Mouse (Mus musculus): ENCODE data around the gene C2cd5. TPM values are rescaled to one million over a fixed set of nuclear protein-coding genes. Genes with fewer than 3 reads are reported as not detected.

C2cd5 gene
- total RNA-seq, 2 experiments from 2014 or later: 14.6 to 16.9 TPM

- no peak for DNase-seq
- intact Hi-C loops (cut with DNase I): no loop called here
Measured at GRCm38 (mm10) chr6:143076461-143076860, 23.5 kb downstream of the C2cd5 start.

GRCm38 (mm10) chr6:143073914-143074313, 26.0 kb downstream of the C2cd5 start:
- intact Hi-C loops (cut with DNase I): no loop called here
- no peak for DNase-seq

GRCm38 (mm10) chr6:143073476-143073875, 26.5 kb downstream of the C2cd5 start:
- no peak for DNase-seq
- intact Hi-C loops (cut with DNase I): no loop called here

GRCm38 (mm10) chr6:143072412-143073014, 27.4 kb downstream of the C2cd5 start:
- DNase-seq: peak; percentile 6 to 11
- intact Hi-C loops (cut with DNase I): no loop called here

- intact Hi-C loops (cut with DNase I): no loop called here
- no peak for DNase-seq
Measured at GRCm38 (mm10) chr6:143070736-143071135, 29.2 kb downstream of the C2cd5 start.

- intact Hi-C loops (cut with DNase I): no loop called here
Measured at GRCm38 (mm10) chr6:143070019-143070418, 29.9 kb downstream of the C2cd5 start.

GRCm38 (mm10) chr6:143069606-143070005, 30.3 kb downstream of the C2cd5 start:
- no peak for DNase-seq
- intact Hi-C loops (cut with DNase I): no loop called here

More at GRCm38 (mm10) chr6:143070019-143070418, 29.9 kb downstream of the C2cd5 start:
- DNase-seq: no peak

GRCm38 (mm10) chr6:143068181-143068915, 31.6 kb downstream of the C2cd5 start:
- intact Hi-C loops (cut with DNase I): no loop called here
- DNase-seq: no peak

- intact Hi-C loops (cut with DNase I): no loop called here
- no peak for DNase-seq
Measured at GRCm38 (mm10) chr6:143067654-143068053, 32.3 kb downstream of the C2cd5 start.

- no peak for DNase-seq
- intact Hi-C loops (cut with DNase I): no loop called here
Measured at GRCm38 (mm10) chr6:143066859-143067258, 33.1 kb downstream of the C2cd5 start.

- intact Hi-C loops (cut with DNase I): no loop called here
- DNase-seq: no peak
Measured at GRCm38 (mm10) chr6:143064047-143064446, 35.9 kb downstream of the C2cd5 start.

- no peak for DNase-seq
Measured at GRCm38 (mm10) chr6:143057601-143058000, 42.3 kb downstream of the C2cd5 start.

GRCm38 (mm10) chr6:143051566-143051965, 48.4 kb downstream of the C2cd5 start:
- DNase-seq: no peak
- intact Hi-C loops (cut with DNase I): no loop called here

More at GRCm38 (mm10) chr6:143057601-143058000, 42.3 kb downstream of the C2cd5 start:
- intact Hi-C loops (cut with DNase I): no loop called here

- intact Hi-C loops (cut with DNase I): no loop called here
- DNase-seq: no peak
Measured at GRCm38 (mm10) chr6:143049791-143050555, 50.0 kb downstream of the C2cd5 start.

- no peak for DNase-seq
- intact Hi-C loops (cut with DNase I): no loop called here
Measured at GRCm38 (mm10) chr6:143049117-143049516, 50.8 kb downstream of the C2cd5 start.

- intact Hi-C loops (cut with DNase I): no loop called here
- DNase-seq: no peak
Measured at GRCm38 (mm10) chr6:143047538-143048258, 52.2 kb downstream of the C2cd5 start.

GRCm38 (mm10) chr6:143041578-143041977, 58.4 kb downstream of the C2cd5 start:
- intact Hi-C loops (cut with DNase I): no loop called here
- no peak for DNase-seq

GRCm38 (mm10) chr6:143035261-143035660, 64.7 kb downstream of the C2cd5 start:
- DNase-seq: no peak
- intact Hi-C loops (cut with DNase I): loop anchor here (2.0 to 5.0 kb wide), 2 partner anchors 67 to 140 kb away; partner anchors contain the start of gene C2cd5

- no peak for DNase-seq
- intact Hi-C loops (cut with DNase I): loop anchor here (2.0 kb wide), 1 partner anchor 140 kb away; no protein-coding TSS in a partner anchor
Measured at GRCm38 (mm10) chr6:143034503-143034902, 65.4 kb downstream of the C2cd5 start.

GRCm38 (mm10) chr6:143030521-143030920, 69.4 kb downstream of the C2cd5 start:
- DNase-seq: no peak
- intact Hi-C loops (cut with DNase I): no loop called here

- intact Hi-C loops (cut with DNase I): no loop called here
- DNase-seq: no peak
Measured at GRCm38 (mm10) chr6:143027896-143028295, 72.0 kb downstream of the C2cd5 start.
